Mouse (Mus musculus): ENCODE results near the gene Acot7.

DNA sequence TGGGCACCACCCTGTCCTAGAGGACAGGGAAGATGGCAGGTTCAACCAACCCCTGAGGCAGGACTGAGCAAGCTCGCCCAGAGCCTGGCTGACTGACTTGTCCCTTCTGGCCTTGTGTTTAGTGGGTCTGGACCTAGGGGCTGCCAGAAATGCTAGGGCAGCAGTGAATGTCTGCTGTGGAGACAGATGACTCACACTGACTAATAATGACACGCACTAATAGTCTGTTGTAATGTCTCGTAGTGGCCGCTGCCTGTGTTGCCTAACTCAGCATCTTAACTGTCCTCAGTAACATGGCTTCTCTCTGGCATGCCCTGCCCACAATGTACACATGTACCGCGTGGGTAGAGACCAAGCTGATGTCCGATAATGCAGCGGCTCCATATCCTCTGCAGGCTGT, 82.5 kb downstream of the Acot7 start:
- TF ChIP-seq TAL1 (IDR thresholded peaks at IDR 0.05; ENCODE audit: low read length) (no peak), GATA1 (IDR thresholded peaks at IDR 0.05; ENCODE audit: low read length) (no peak)
